ENCODE assay signal across 8 mouse cellular contexts in genomic region chr10:29147641-29147990, GRCm38 (mm10). TPM values are rescaled to one million over a fixed set of nuclear protein-coding genes. Genes with fewer than 3 reads are reported as not detected.
DNase-seq lines count a peak whose midpoint lies in the region; ATAC-seq and TF ChIP-seq lines count a peak whose summit lies in the region.
"Had no signal": no experiment of that assay in that cellular context is flagged by ENCODE, and none has a peak within 500 bp of the region (broad histone marks: within the 10 kb centered on the region; RNA-seq: fewer than 3 reads in every experiment).

No protein-coding gene starts in this region.

- no peak for ATAC-seq in megakaryocyte, adult 5-6 weeks (ENCODE audit: poor library complexity, severe bottlenecking)
- ATAC-seq in forebrain, embryonic 12.5 days (ENCODE audit: low FRiP score), result no peak
- no peak for ATAC-seq in limb, embryonic 14.5 days (ENCODE audit: low FRiP score, low read depth)
- no peak for ATAC-seq in stomach, postnatal 0 days (ENCODE audit: low FRiP score, low TSS enrichment)

- TF ChIP-seq EP300 in stomach, postnatal 0 days (optimal IDR thresholded peaks at IDR 0.05), result no peak

- H3K9ac ChIP-seq in forebrain, embryonic 12.5 days, result peak overlapping the region; percentile 76
- H3K9ac ChIP-seq in limb, embryonic 14.5 days (ENCODE audit: low read depth, low read length, severe bottlenecking), result no peak overlapping the region
- H3K9ac ChIP-seq in stomach, postnatal 0 days (ENCODE audit: low read length), result no peak overlapping the region

- H3K27me3 ChIP-seq in megakaryocyte, embryonic 14.5 days (replicated peaks), result peaks cover 48% of the 10 kb centered on the region
- no peaks in the 10 kb centered on the region for H3K27me3 ChIP-seq in forebrain, embryonic 12.5 days
- peaks cover 60% of the 10 kb centered on the region for H3K27me3 ChIP-seq in limb, embryonic 14.5 days (ENCODE audit: control insufficient read depth, insufficient read depth, low read length)
- peaks cover 6% of the 10 kb centered on the region; the same call in 1 of the 2 replicates for H3K27me3 ChIP-seq in stomach, postnatal 0 days (ENCODE audit: control insufficient read depth, insufficient read depth, low read length)

- H3K9me3 ChIP-seq in megakaryocyte, embryonic 14.5 days, result peaks cover 8% of the 10 kb centered on the region; the same call in 1 of the 2 replicates
- no peaks in the 10 kb centered on the region for H3K9me3 ChIP-seq in forebrain, embryonic 12.5 days
- no peaks in the 10 kb centered on the region for H3K9me3 ChIP-seq in limb, embryonic 14.5 days (ENCODE audit: control insufficient read depth, low read length)
- H3K9me3 ChIP-seq in stomach, postnatal 0 days (ENCODE audit: control insufficient read depth, low read length), result no peaks in the 10 kb centered on the region

- H3K27ac ChIP-seq in forebrain, embryonic 12.5 days, result peak overlapping the region; percentile 95
- no peak overlapping the region for H3K27ac ChIP-seq in limb, embryonic 14.5 days (replicated peaks; ENCODE audit: low read depth, low read length)
- no peak overlapping the region for H3K27ac ChIP-seq in stomach, postnatal 0 days (replicated peaks)

- TF ChIP-seq CTCF in stomach, postnatal 0 days (IDR thresholded peaks at IDR 0.05; ENCODE audit: low read depth), result no peak

- peaks cover 27% of the 10 kb centered on the region for H3K4me1 ChIP-seq in megakaryocyte, embryonic 14.5 days
- H3K4me1 ChIP-seq in forebrain, embryonic 12.5 days, result peaks cover 30% of the 10 kb centered on the region
- peaks cover 8% of the 10 kb centered on the region; the same call in 1 of the 2 replicates for H3K4me1 ChIP-seq in limb, embryonic 14.5 days (ENCODE audit: control insufficient read depth, insufficient read depth, low read length)
- no peaks in the 10 kb centered on the region for H3K4me1 ChIP-seq in stomach, postnatal 0 days (replicated peaks; ENCODE audit: control insufficient read depth, insufficient read depth)

- no peaks in the 10 kb centered on the region for H3K36me3 ChIP-seq in megakaryocyte, embryonic 14.5 days (replicated peaks; ENCODE audit: low read length)
- peaks cover 12% of the 10 kb centered on the region for H3K36me3 ChIP-seq in forebrain, embryonic 12.5 days (replicated peaks)
- H3K36me3 ChIP-seq in limb, embryonic 14.5 days (ENCODE audit: control insufficient read depth, insufficient read depth, low read length), result no peaks in the 10 kb centered on the region
- H3K36me3 ChIP-seq in stomach, postnatal 0 days (ENCODE audit: control insufficient read depth, insufficient read depth, low read length), result no peaks in the 10 kb centered on the region

- 0% methylated on average over 12 of the region's 12 CpGs for WGBS in forebrain, embryonic 12.5 days
- WGBS in limb, embryonic 14.5 days, result under 1% methylated on average over 12 of the region's 12 CpGs
- WGBS in stomach, postnatal 0 days, result 1% methylated on average over 12 of the region's 12 CpGs

- TF ChIP-seq POLR2A in limb, embryonic 14.5 days (IDR thresholded peaks at IDR 0.05; ENCODE audit: borderline replicate concordance, extremely low read depth, insufficient read depth, insufficient read length), result no peak

- peak overlapping the region; percentile 84 for H3K4me2 ChIP-seq in forebrain, embryonic 12.5 days
- H3K4me2 ChIP-seq in limb, embryonic 14.5 days (replicated peaks; ENCODE audit: low read depth, low read length, severe bottlenecking), result peak overlapping the region; percentile 95
- H3K4me2 ChIP-seq in stomach, postnatal 0 days (replicated peaks; ENCODE audit: low read depth), result peak overlapping the region; percentile 77

- DNase-seq in limb, embryonic 14.5 days (ENCODE audit: low spot score), result no peak
- no peak for DNase-seq in stomach, postnatal 0 days (ENCODE audit: low spot score)
- DNase-seq in cerebellum, postnatal 4 days (ENCODE audit: low spot score in 2 of 2), result no peak
- DNase-seq in embryo, embryonic 9.5 days (ENCODE audit: extremely low spot score), result no peak

- H3K4me3 ChIP-seq in megakaryocyte, embryonic 14.5 days (replicated peaks), result peak overlapping the region; percentile 86
- H3K4me3 ChIP-seq in forebrain, embryonic 12.5 days (replicated peaks), result peak overlapping the region; percentile 72
- H3K4me3 ChIP-seq in limb, embryonic 14.5 days (replicated peaks; ENCODE audit: low read length), result peak overlapping the region; percentile 51
- H3K4me3 ChIP-seq in stomach, postnatal 0 days (ENCODE audit: low read depth, low read length), result peak overlapping the region; percentile 45

RNA-seq across cellular contexts. Expression of gene Soga3, which starts 4.0 kb away (rescaled TPM):
- polyA plus RNA-seq in megakaryocyte, embryonic 14.5 days (2012; ENCODE audit: insufficient read depth, low replicate concordance), result 1.3 TPM in 1 of 2 replicates, not detected in the other
- not detected in 2 replicates for total RNA-seq in megakaryocyte, adult 5-6 weeks (2015)
- not detected in 2 replicates for total RNA-seq in megakaryocyte, adult 5-6 weeks (2017)
- polyA plus RNA-seq in forebrain, embryonic 12.5 days (2016; fragmentation: Nextera tagmentation; extraction: Ambion mirVana), result 67.4 and 71.0 TPM in 2 replicates
- 0.46 and 0.47 TPM in 2 replicates for polyA plus RNA-seq in limb, embryonic 14.5 days (2012; rRNA removed)
- polyA plus RNA-seq in limb, embryonic 14.5 days (2014; fragmentation: Nextera tagmentation; extraction: Ambion mirVana), result 0.65 and 1.2 TPM in 2 replicates
- polyA plus RNA-seq in stomach, postnatal 0 days (2015; fragmentation: Nextera tagmentation; extraction: Ambion mirVana), result 1.8 and 2.2 TPM in 2 replicates
- total RNA-seq: hematopoietic stem cell, adult 5-6 weeks had no signal

RNA-seq across cellular contexts. Expression of gene Gm49353, which starts 51.1 kb away (rescaled TPM):
- not detected in 2 replicates for polyA plus RNA-seq in megakaryocyte, embryonic 14.5 days (2012; ENCODE audit: insufficient read depth, low replicate concordance)
- not detected in 2 replicates for total RNA-seq in megakaryocyte, adult 5-6 weeks (2015)
- total RNA-seq in megakaryocyte, adult 5-6 weeks (2017), result not detected in 2 replicates
- 7.6 and 8.5 TPM in 2 replicates for polyA plus RNA-seq in forebrain, embryonic 12.5 days (2016; fragmentation: Nextera tagmentation; extraction: Ambion mirVana)
- not detected in 2 replicates for polyA plus RNA-seq in limb, embryonic 14.5 days (2012; rRNA removed)
- polyA plus RNA-seq in limb, embryonic 14.5 days (2014; fragmentation: Nextera tagmentation; extraction: Ambion mirVana), result not detected in 2 replicates
- 1.5 TPM in 1 of 2 replicates, not detected in the other for polyA plus RNA-seq in stomach, postnatal 0 days (2015; fragmentation: Nextera tagmentation; extraction: Ambion mirVana)
- total RNA-seq: hematopoietic stem cell, adult 5-6 weeks had no signal

Comparison
In these comparisons a context has a peak if more than half of its experiments do, and no peak if none do; other contexts are left out.
1. RNA of gene Soga3, which starts 4.0 kb away (polyA plus RNA-seq): 67.4 to 71.0 TPM in forebrain, embryonic 12.5 days; 1.8 to 2.2 TPM in stomach, postnatal 0 days, 1.3 TPM in megakaryocyte, embryonic 14.5 days and 0.46 to 1.2 TPM in limb, embryonic 14.5 days; every median in the first group is over 10 times any median in the second.
2. Peak in every context shown above with its lines, with median percentiles within 50 percentile points of each other: H3K4me3 ChIP-seq and H3K4me2 ChIP-seq.